Mouse (Mus musculus) left cerebral cortex, adult 18-20 months (tissue): ENCODE data around the gene Hoxd10. TPM values are rescaled to one million over a fixed set of nuclear protein-coding genes. Genes with fewer than 3 reads are reported as not detected.

Source experiments
- microRNA-seq, 2 experiments: library from miRNA; unstranded; fragments of <30 nt; microRNA quantifications; one replicate each; pipeline ENCODE4 v1.2.0; 2021
- total RNA-seq, 2 experiments: library from RNA; stranded (reverse); gene quantifications; 2 replicates each; pipeline ENCODE4 v1.2.3; 2021

Gene Hoxd10
- total RNA-seq, 2 experiments from 2014 or later = not detected

Small RNA genes within 50 kb of the gene (microRNA-seq; reads per million reads assigned to microRNA genes)
- gene Gm44463 = 0 reads per million in 2 experiments
- gene Mir10b = 17.8 to 17.9 reads per million in 2 experiments

Other genes with a start within 250 kb of the Hoxd10 start
- 10 to 100 TPM; 67.4 to 78.8 TPM for gene Lnpk, start 112.5 kb upstream of the Hoxd10 start, total RNA-seq
- not detected for gene Evx2, start 32.4 kb upstream of the Hoxd10 start, total RNA-seq
- not detected for gene Hoxd13, start 23.6 kb upstream of the Hoxd10 start, total RNA-seq
- gene Hoxd12, start 16.9 kb upstream of the Hoxd10 start, total RNA-seq = not detected
- gene Hoxd11, start 12.4 kb upstream of the Hoxd10 start, total RNA-seq = not detected
- not detected for gene Hoxd9, start 5.8 kb downstream of the Hoxd10 start, total RNA-seq
- not detected for gene Hoxd8, start 12.7 kb downstream of the Hoxd10 start, total RNA-seq
- not detected for gene Hoxd3, start 20.0 kb downstream of the Hoxd10 start, total RNA-seq
- not detected for gene Hoxd4, start 20.0 kb downstream of the Hoxd10 start, total RNA-seq
- not detected for gene Gm28230, start 34.8 kb downstream of the Hoxd10 start, total RNA-seq
- not detected for gene Hoxd1, start 71.1 kb downstream of the Hoxd10 start, total RNA-seq
- 10 to 100 TPM; 44.0 to 47.6 TPM for gene Mtx2, start 133.9 kb downstream of the Hoxd10 start, total RNA-seq